Mouse (Mus musculus) ES-Bruce4 (cell line): Measurements from ENCODE around the gene Arl2bp.

Experiments used
- CTCF ChIP-seq: IDR thresholded peaks from one replicate; pipeline ENCODE4 v1.8.1; 2011; ENCODE audit warnings: low read depth, low read length
- POLR2A ChIP-seq: IDR thresholded peaks from one replicate; pipeline ENCODE4 v1.8.1; 2011; ENCODE audit warnings: low read length; ENCODE audit not compliant: insufficient read depth

DNA sequence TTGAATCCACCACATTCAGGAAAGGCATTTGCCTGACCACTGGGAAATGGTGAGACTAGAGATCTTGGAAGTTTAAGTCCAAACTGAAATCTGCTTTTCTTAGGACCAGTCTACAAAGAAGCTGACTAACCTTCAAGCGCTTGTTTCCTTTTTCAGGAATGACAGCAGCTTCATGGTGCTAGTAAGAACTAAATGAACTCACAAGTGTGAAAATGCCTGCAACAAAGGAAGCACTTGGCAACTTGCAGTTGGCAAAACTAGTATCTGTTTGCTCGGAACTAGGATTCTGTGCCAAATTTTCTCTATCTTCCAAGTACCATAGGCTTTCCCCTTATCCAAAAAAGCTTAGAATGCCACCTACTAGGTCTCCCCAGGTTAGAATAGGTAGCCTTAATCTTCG is 20.2 kb upstream of the Arl2bp start:
- no peak for TF ChIP-seq CTCF
- TF ChIP-seq POLR2A: no peak
